Mouse (Mus musculus) brain, embryonic 14.5 days (tissue): ENCODE data around the gene Pecam1. TPM values are rescaled to one million over a fixed set of nuclear protein-coding genes. Genes with fewer than 3 reads are reported as not detected.

Source experiments
- DNase-seq: peaks from one replicate; pipeline ENCODE4 v3.0.0-alpha.2; 2011; ENCODE audit warnings: low read depth
- CTCF ChIP-seq: fragments of 200-500 bp; IDR thresholded peaks from 2 replicates; pipeline ENCODE4 v1.5.1; 2012; ENCODE audit warnings: inconsistent platforms, mild to moderate bottlenecking, moderate library complexity, borderline replicate concordance; ENCODE audit not compliant: insufficient read depth, insufficient read length; ENCODE audit errors: extremely low read depth
- POLR2A ChIP-seq: fragments of 200-500 bp; IDR thresholded peaks from 2 replicates; pipeline ENCODE4 v1.6.1; 2012; ENCODE audit warnings: mild to moderate bottlenecking, inconsistent platforms, borderline replicate concordance; ENCODE audit not compliant: poor library complexity, insufficient read depth, insufficient read length, severe bottlenecking; ENCODE audit errors: extremely low read depth
- polyA plus RNA-seq: library from polyadenylated mRNA; depleted of rRNA; stranded (reverse); fragments of >200 nt; gene quantifications from 2 replicates; pipeline ENCODE4 v1.2.3, GENCODE M21; 2012

The Pecam1 gene
- polyA plus RNA-seq, 1 experiment, result 24.8 TPM

- DNase-seq, result no peak
- TF ChIP-seq CTCF, result no peak
- TF ChIP-seq POLR2A, result no peak
Observed at GRCm38 (mm10) chr11:106722831-106723361, 27.5 kb downstream of the Pecam1 start.

DNA sequence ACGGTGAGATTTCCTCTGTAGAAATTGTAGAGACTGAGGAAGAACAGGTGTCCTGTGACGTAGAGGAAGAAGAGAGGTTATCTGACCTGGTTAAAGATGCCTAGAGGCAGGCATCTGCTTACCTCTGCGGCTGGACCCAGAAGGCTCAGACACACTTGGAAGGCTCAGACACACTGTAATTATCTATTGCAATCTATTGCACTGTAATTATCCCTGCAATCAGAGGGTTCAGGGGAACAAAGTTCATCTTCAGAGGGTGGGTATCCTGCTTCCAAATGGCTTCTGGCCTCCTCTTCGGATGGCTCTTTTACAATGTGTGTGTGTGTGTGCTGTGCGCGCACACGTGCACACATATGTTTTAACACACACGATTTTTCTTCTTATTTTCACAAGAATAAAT is 30.0 kb downstream of the Pecam1 start:
- TF ChIP-seq CTCF (no peak), POLR2A (no peak)
- no peak for DNase-seq

DNA sequence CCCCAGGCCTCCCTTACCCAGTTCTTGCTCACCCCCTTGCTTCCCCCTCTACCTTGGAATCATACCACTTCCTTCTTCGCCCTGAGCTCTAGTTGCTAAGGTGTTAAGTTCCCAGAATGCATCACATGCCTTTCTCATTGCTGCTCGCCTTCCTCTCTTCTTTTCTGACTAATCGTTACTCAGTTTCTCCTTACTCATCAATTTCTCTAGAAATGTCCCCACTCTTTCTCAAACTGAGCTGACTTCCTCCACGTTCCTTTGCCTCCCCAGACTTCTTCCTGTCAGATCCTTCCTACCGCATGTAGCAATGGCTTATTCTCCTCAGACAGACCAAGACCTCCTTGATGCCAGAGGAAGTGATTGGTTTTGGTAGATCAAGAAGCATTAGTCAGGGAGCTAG is 33.9 kb downstream of the Pecam1 start:
- TF ChIP-seq POLR2A, result no peak
- no peak for TF ChIP-seq CTCF
- no peak for DNase-seq

GRCm38 (mm10) chr11:106715066-106715465 is 35.4 kb downstream of the Pecam1 start:
- no peak for DNase-seq

GRCm38 (mm10) chr11:106710789-106711188 is 39.6 kb downstream of the Pecam1 start:
- DNase-seq, result no peak
- TF ChIP-seq POLR2A (no peak), CTCF (no peak)

More at GRCm38 (mm10) chr11:106715066-106715465, 35.4 kb downstream of the Pecam1 start:
- TF ChIP-seq POLR2A (no peak), CTCF (no peak)

GRCm38 (mm10) chr11:106709227-106709985 is 41.0 kb downstream of the Pecam1 start:
- no peak for DNase-seq
- TF ChIP-seq CTCF (no peak), POLR2A (no peak)

GRCm38 (mm10) chr11:106707866-106708265 is 42.6 kb downstream of the Pecam1 start:
- TF ChIP-seq POLR2A, result no peak
- TF ChIP-seq CTCF, result no peak
- DNase-seq, result no peak

DNA sequence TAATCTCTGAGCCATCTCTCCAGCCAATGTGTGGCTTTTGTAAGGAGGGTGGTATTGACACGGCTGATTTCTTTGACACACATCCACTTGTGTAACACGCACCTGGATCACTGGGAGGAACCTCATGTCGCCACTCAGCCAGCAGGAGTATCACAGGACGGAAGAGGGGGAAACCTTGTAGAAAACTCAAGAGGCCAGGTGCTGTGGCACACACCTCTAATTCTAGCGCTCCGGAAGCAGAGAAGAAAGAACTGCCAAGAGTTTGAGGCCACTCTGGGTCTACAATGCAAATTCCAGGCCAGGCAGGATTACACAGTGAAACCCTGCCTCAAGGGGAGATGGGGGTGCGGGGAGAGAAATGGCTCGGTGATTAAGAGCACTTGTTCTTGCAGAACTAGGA is 43.3 kb downstream of the Pecam1 start:
- TF ChIP-seq CTCF (no peak), POLR2A (no peak)
- no peak for DNase-seq

DNA sequence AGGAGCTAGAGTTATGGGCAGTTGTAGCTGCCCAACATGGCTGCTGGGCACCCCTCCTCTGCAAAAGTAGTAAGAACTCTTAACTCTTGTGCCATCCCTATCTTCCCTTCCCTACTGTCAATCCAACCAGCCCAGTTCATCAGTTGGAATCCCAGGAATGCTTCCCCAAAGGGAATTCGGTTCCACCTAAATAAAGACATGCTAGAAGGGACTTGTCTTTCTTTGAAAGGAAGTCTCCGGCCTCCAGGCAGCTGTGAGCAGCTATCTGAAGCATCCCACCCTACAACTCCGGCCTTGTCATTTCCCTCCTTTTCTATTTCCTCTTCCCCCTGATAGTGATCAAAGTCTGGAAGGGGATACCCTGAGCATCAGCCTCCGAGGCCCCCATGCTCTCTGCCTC is 44.2 kb downstream of the Pecam1 start:
- no peak for TF ChIP-seq CTCF
- no peak for TF ChIP-seq POLR2A
- no peak for DNase-seq

DNA sequence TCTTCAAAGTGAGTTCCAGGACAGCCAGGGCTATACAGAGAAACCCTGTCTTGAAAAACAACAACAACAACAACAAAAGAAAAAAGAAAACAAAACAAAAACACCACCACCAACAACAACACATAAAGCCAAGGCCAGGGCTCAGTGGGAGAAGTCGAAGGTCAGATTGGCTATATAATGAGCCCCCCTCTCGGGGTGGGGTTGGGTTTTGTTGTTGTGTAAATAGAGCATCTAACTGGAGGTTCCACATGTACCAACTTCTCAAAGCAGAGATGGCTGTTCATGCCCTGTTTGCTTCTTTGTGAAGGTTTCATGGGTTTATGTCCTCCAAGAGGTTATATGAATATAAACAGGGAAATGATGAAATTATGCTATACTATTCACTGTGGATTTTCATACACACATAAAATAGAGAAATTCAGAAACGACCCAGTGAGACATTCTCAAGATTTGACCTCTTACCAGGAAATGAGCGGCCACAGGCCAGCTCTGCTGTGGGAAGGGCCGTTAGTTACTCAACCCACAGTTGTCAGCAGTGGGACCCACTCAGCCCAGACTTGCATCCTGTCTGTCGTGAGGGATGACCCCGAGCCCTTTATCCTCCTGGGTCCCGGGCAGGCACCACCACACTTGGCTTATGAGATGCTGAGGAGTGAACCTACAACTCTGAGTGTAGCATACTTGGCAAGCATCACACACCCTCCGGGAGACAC is 45.9 kb downstream of the Pecam1 start:
- no peak for TF ChIP-seq POLR2A
- TF ChIP-seq CTCF, result no peak
- no peak for DNase-seq

- TF ChIP-seq POLR2A (no peak), CTCF (no peak)
- DNase-seq, result no peak
Observed at GRCm38 (mm10) chr11:106703931-106704330, 46.5 kb downstream of the Pecam1 start.

- TF ChIP-seq POLR2A, result no peak
- no peak for TF ChIP-seq CTCF
- DNase-seq, result no peak
Observed at GRCm38 (mm10) chr11:106702584-106702983, 47.8 kb downstream of the Pecam1 start.

- TF ChIP-seq POLR2A, result no peak
- TF ChIP-seq CTCF, result no peak
- no peak for DNase-seq
Observed at GRCm38 (mm10) chr11:106701589-106701988, 48.8 kb downstream of the Pecam1 start.
